Mouse (Mus musculus) bone marrow, adult 2 months (tissue): ENCODE measurements around the gene Hist1h4n.

ENCODE experiments used
- CTCF ChIP-seq: fragments of 200-500 bp; IDR thresholded peaks from 2 replicates; pipeline ENCODE4 v1.5.1; 2011; ENCODE audit warnings: low read length, control low read depth; ENCODE audit not compliant: control insufficient read depth, insufficient read depth
- POLR2A ChIP-seq: fragments of 200-500 bp; IDR thresholded peaks from 2 replicates; pipeline ENCODE4 v1.6.1; 2011; ENCODE audit warnings: low read depth, mild to moderate bottlenecking, control low read depth, low read length, borderline replicate concordance; ENCODE audit not compliant: control insufficient read depth

DNA sequence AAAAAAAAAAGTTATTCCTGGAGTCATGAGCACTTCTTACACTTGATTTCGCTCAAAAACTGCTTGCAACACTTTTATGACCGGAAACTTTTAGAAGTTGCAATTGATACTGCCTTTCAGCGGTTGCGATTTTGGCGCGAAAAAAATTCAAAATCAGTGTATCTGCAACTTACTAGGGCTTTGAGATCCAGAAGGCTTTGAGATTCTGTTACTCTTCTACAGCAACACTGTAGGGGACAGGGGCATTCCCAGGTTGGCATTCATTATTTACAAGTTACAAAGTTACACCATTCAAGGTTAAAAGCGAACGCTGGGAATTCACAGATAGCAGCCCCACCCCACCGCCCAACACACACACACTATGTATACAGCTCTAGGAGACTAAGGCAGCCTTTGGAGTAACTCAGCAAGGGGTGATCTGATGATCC is 48.2 kb downstream of the Hist1h4n start:
- no peak for TF ChIP-seq CTCF
- TF ChIP-seq POLR2A = no peak
